Mouse (Mus musculus) liver, embryonic 11.5 days (tissue): ENCODE measurements at regions not wholly inside any gene's neighbourhood (a gene's known extent, or its start where the extent isn't known, plus 50 kb on each side); places are given as distances from the start of the nearest gene placed in this dataset.
"Not testable (repeated sequence)": the region's sequence is repeated elsewhere in the genome, so short reads cannot be mapped to it uniquely, and the experiment has no call there.

Experiments used
- ATAC-seq: fragments of 200-750 bp; cut with Nextera tagmentation; replicated peaks from 2 replicates; pipeline ENCODE4 v1.8.0; 2017; ENCODE audit warnings: moderate number of reproducible peaks, mild to moderate bottlenecking, moderate TSS enrichment, moderate library complexity; ENCODE audit not compliant: low FRiP score
- DNase-seq: peaks from one replicate; pipeline ENCODE4 v3.0.0-alpha.2; 2017; ENCODE audit warnings: low spot score
- H3K27ac ChIP-seq: fragments of 300-500 bp; sonication (generic); 2 replicates; pipeline ENCODE4 v1.5.1; 2014; ENCODE audit warnings: mild to moderate bottlenecking, low read depth, low read length, control low read depth
- H3K27me3 ChIP-seq: fragments of 300-500 bp; sonication (generic); replicated peaks from 2 replicates; pipeline ENCODE4 v1.6.1; 2014; ENCODE audit warnings: low read length, mixed read lengths; ENCODE audit not compliant: control insufficient read depth, insufficient read depth
- H3K36me3 ChIP-seq: fragments of 300-500 bp; sonication (generic); 2 replicates; pipeline ENCODE4 v1.6.1; 2014; ENCODE audit warnings: mild to moderate bottlenecking, low read length, moderate library complexity, mixed read lengths; ENCODE audit not compliant: control insufficient read depth, insufficient read depth
- H3K4me1 ChIP-seq: fragments of 300-500 bp; sonication (generic); replicated peaks from 2 replicates; pipeline ENCODE4 v1.6.1; 2014; ENCODE audit warnings: low read length, mixed read lengths; ENCODE audit not compliant: control insufficient read depth, insufficient read depth
- H3K4me2 ChIP-seq: fragments of 300-500 bp; sonication (generic); 2 replicates; pipeline ENCODE4 v1.6.1; 2014; ENCODE audit warnings: mild to moderate bottlenecking, control low read depth, moderate library complexity
- H3K4me3 ChIP-seq: fragments of 300-500 bp; sonication (generic); 2 replicates; pipeline ENCODE4 v1.5.1; 2014; ENCODE audit warnings: low read depth, low read length, control low read depth
- H3K9ac ChIP-seq: fragments of 300-500 bp; sonication (generic); 2 replicates; pipeline ENCODE4 v1.6.1; 2014; ENCODE audit warnings: low read depth, low read length, control low read depth
- H3K9me3 ChIP-seq: fragments of 300-500 bp; sonication (generic); 2 replicates; pipeline ENCODE4 v1.6.1; 2016; ENCODE audit warnings: low read length, inconsistent platforms, mixed read lengths; ENCODE audit not compliant: control insufficient read depth
- WGBS: fragments of 180-500 bp; shearing (Covaris S2); extraction: QIAGEN DNeasy Blood & Tissue Kit; methylation state at CpG from one replicate; pipeline ENCODE4 v1.1.7; 2014; 5-methylcytosine and 5-hydroxymethylcytosine counted together

DNA sequence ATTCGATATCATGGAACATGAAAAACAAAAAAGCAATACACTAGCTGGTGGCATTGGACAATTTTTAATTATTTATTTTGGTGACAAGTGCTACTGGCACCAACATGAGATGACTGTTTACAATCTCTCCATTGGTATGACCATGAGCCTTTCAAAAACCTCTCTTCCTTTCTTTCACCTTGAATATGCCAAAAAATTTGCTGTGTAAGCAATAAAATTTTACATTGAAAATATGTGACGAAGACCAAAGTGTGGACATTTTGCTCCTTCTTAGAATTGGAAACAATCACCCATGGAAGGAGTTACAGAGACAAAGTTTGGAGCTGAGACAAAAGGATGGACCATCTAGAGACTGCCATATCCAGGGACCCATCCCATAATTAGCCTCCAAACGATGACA is 83.4 kb upstream of the Gm49339 start:
- H3K9me3 ChIP-seq, ATAC-seq, H3K27me3 ChIP-seq, H3K9ac ChIP-seq, H3K27ac ChIP-seq, H3K4me2 ChIP-seq, H3K36me3 ChIP-seq, H3K4me1 ChIP-seq, DNase-seq, H3K4me3 ChIP-seq: not testable (repeated sequence)
- 90% methylated on average over 3 of the region's 3 CpGs for WGBS

- no peak for DNase-seq
- Histone ChIP-seq H3K4me1 (no peaks in the 10 kb centered on the region), H3K27ac (no peak overlapping the region), H3K4me2 (no peak overlapping the region), H3K36me3 (no peaks in the 10 kb centered on the region), H3K27me3 (no peaks in the 10 kb centered on the region), H3K9me3 (no peaks in the 10 kb centered on the region), H3K9ac (no peak overlapping the region), H3K4me3 (no peak overlapping the region)
- WGBS: 7% methylated on average over 9 of the region's 9 CpGs
- ATAC-seq: 0 out of 2 replicates have a peak, but pooled peaks have one; percentile 34
These were observed 75.3 kb upstream of the Gm49339 start for GRCm38 (mm10) chr10:51405141-51405540.

DNA sequence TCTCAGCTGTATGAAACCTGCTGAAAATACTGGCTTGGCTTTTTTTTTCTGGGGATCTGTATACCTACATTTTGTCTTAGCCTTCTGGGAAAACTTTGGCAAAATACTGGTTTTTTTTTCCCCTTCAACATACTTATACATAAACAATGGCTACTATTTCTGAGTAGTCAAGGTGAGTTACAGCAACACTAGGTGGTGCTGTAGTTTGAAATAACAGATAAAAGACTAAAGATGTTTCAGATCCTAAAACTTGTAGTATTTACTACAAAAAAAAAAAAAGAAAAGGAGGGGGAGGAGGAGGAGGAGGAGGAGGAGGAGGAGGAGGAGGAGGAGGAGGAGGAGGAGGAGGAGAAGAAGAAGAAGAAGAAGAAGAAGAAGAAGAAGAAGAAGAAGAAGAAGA is 67.6 kb upstream of the Gm49339 start:
- DNase-seq: no peak
- no peak for ATAC-seq

DNA sequence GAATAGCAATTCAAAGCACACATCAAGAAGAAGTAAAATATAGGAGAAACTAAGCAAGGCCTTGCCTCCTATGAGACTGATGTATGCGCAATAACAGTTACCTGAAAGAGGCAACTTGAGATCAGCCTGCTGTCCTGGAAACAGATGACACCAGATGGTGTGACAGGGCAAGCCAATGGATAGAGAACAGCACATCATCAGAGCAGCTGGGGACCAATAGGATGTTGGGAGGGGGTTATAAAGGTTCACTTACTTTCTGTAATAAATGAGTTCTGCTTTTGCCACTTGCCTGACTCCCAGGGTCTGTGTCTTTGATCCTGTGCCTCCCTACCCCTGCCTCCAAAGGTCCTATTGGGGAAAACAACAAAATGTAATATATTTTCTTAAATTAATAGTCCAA is 65.9 kb upstream of the Gm49339 start:
- Histone ChIP-seq H3K4me3 (no peak overlapping the region), H3K27me3 (no peaks in the 10 kb centered on the region), H3K4me1 (no peaks in the 10 kb centered on the region), H3K9me3 (no peaks in the 10 kb centered on the region), H3K27ac (no peak overlapping the region), H3K36me3 (no peaks in the 10 kb centered on the region), H3K9ac (no peak overlapping the region), H3K4me2 (no peak overlapping the region)
- WGBS: 92% methylated on average over 1 of the region's 1 CpGs
- DNase-seq (no peak), ATAC-seq (no peak)

More for the DNA sequence above, 67.6 kb upstream of the Gm49339 start:
- Histone ChIP-seq H3K4me2 (no peak overlapping the region), H3K27ac (no peak overlapping the region), H3K4me1 (no peaks in the 10 kb centered on the region), H3K9me3 (no peaks in the 10 kb centered on the region), H3K27me3 (no peaks in the 10 kb centered on the region), H3K36me3 (no peaks in the 10 kb centered on the region), H3K9ac (no peak overlapping the region), H3K4me3 (no peak overlapping the region)

DNA sequence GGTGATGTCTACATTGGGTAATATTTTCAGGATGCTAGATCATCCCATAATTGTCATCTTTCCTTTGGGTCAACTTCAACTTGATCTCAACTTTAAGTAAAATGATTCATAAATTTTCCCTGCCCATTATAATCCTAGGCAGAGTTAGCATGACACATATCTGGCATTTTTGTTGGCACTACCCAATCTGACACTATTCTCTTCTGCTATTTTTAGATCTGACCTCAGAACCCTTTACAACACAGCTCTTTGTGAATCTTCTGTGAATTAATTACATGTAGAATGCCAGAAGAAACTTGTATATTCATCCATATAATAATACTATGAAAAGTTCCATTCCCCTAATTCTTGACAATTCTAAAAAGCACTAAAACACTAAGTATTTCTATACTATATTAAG is 63.7 kb upstream of the Gm49339 start:
- H3K27ac ChIP-seq: no peak overlapping the region
- H3K4me3 ChIP-seq: no peak overlapping the region
- no peaks in the 10 kb centered on the region for H3K4me1 ChIP-seq
- no peaks in the 10 kb centered on the region for H3K9me3 ChIP-seq
- no peaks in the 10 kb centered on the region for H3K36me3 ChIP-seq
- no peak for DNase-seq
- no peaks in the 10 kb centered on the region for H3K27me3 ChIP-seq
- no peak overlapping the region for H3K4me2 ChIP-seq
- ATAC-seq: no peak
- no peak overlapping the region for H3K9ac ChIP-seq

GRCm38 (mm10) chr10:51417221-51417911 is 63.0 kb upstream of the Gm49339 start:
- Histone ChIP-seq H3K4me2 (no peak overlapping the region), H3K27me3 (no peaks in the 10 kb centered on the region), H3K4me3 (no peak overlapping the region), H3K9me3 (no peaks in the 10 kb centered on the region), H3K4me1 (no peaks in the 10 kb centered on the region), H3K27ac (no peak overlapping the region), H3K36me3 (no peaks in the 10 kb centered on the region), H3K9ac (no peak overlapping the region)
- ATAC-seq (no peak), DNase-seq (no peak)
- WGBS: 75% methylated on average over 3 of the region's 3 CpGs

DNA sequence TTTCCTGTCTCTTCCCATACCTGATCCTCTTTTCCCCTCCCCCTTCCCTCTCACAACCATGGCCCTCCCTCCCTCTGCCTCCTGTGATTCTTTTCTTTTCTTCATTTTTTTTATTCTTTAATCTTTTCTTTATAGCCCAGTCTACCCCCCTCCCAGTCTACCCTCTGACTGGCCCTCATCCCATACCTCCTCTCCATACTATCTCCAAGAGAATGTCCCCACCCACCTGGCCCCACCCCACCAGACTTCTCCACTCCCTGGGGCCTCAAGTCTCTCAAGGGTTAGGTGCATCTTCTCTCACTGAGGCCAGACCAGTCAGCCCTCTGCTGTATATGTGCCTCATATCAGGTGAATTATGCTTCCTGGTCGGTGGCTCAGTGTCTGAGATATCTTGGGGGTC is 61.9 kb upstream of the Gm49339 start:
- no peak overlapping the region for H3K4me2 ChIP-seq

GRCm38 (mm10) chr10:51422501-51422900 is 57.9 kb upstream of the Gm49339 start:
- Histone ChIP-seq H3K4me3 (no peak overlapping the region), H3K4me2 (no peak overlapping the region), H3K36me3 (no peaks in the 10 kb centered on the region), H3K9ac (no peak overlapping the region), H3K27me3 (no peaks in the 10 kb centered on the region), H3K27ac (no peak overlapping the region), H3K9me3 (no peaks in the 10 kb centered on the region), H3K4me1 (no peaks in the 10 kb centered on the region)
- DNase-seq: no peak
- 30% methylated on average over 1 of the region's 1 CpGs for WGBS
- no peak for ATAC-seq

More for the DNA sequence above, 61.9 kb upstream of the Gm49339 start:
- H3K4me3 ChIP-seq: no peak overlapping the region
- DNase-seq: no peak
- no peaks in the 10 kb centered on the region for H3K4me1 ChIP-seq
- H3K27me3 ChIP-seq: no peaks in the 10 kb centered on the region
- no peaks in the 10 kb centered on the region for H3K36me3 ChIP-seq
- H3K9me3 ChIP-seq: no peaks in the 10 kb centered on the region
- 63% methylated on average over 1 of the region's 1 CpGs for WGBS
- H3K9ac ChIP-seq: no peak overlapping the region
- H3K27ac ChIP-seq: no peak overlapping the region
- no peak for ATAC-seq
